Mouse (Mus musculus) spleen, adult 2 months (tissue): Measurements from ENCODE around the gene Lgals1. TPM values are rescaled to one million over a fixed set of nuclear protein-coding genes. Genes with fewer than 3 reads are reported as not detected.

Experiments used
- DNase-seq, 2 experiments: peaks; one replicate each; pipeline versions ENCODE4 v3.0.0 to v3.0.0-alpha.2; 2012 to 2021; ENCODE audit warnings: low spot score in 2 of 2, low read depth in 1 of 2
- H3K27ac ChIP-seq: fragments of 200-500 bp; 2 replicates; pipeline ENCODE4 v1.5.1; 2012; ENCODE audit warnings: low read length, inconsistent platforms; ENCODE audit not compliant: insufficient read depth
- H3K27me3 ChIP-seq: fragments of 200-500 bp; 2 replicates; pipeline ENCODE4 v1.6.1; 2012; ENCODE audit warnings: mild to moderate bottlenecking, moderate library complexity, low read length, inconsistent platforms; ENCODE audit not compliant: control insufficient read depth, insufficient read depth
- H3K36me3 ChIP-seq: fragments of 200-500 bp; 2 replicates; pipeline ENCODE4 v1.6.1; 2012; ENCODE audit warnings: mild to moderate bottlenecking, low read length, inconsistent platforms; ENCODE audit not compliant: control insufficient read depth, insufficient read depth
- H3K4me1 ChIP-seq: fragments of 200-500 bp; 2 replicates; pipeline ENCODE4 v1.6.1; 2011; ENCODE audit warnings: inconsistent platforms; ENCODE audit not compliant: control insufficient read depth, insufficient read depth, insufficient read length
- H3K4me3 ChIP-seq: fragments of 200-500 bp; 2 replicates; pipeline ENCODE4 v1.5.1; 2011; ENCODE audit warnings: mild to moderate bottlenecking, inconsistent platforms; ENCODE audit not compliant: insufficient read depth, insufficient read length; ENCODE audit errors: extremely low read depth
- CTCF ChIP-seq: fragments of 200-500 bp; IDR thresholded peaks from 2 replicates; pipeline ENCODE4 v1.5.1; 2011; ENCODE audit warnings: mild to moderate bottlenecking, inconsistent platforms; ENCODE audit not compliant: insufficient read depth, insufficient read length, insufficient replicate concordance; ENCODE audit errors: extremely low read depth
- POLR2A ChIP-seq: fragments of 200-500 bp; IDR thresholded peaks from 2 replicates; pipeline ENCODE4 v1.6.1; 2011; ENCODE audit warnings: low read depth, low read length, inconsistent platforms
- WGBS: fragments of 180-500 bp; shearing (Covaris S2); methylation state at CpG from one replicate; pipeline ENCODE4 v1.1.7; 2018; 5-methylcytosine and 5-hydroxymethylcytosine counted together
- polyA plus RNA-seq: library from polyadenylated mRNA; depleted of rRNA; stranded (reverse); fragments of >200 nt; gene quantifications from 2 replicates; pipeline ENCODE4 v1.2.3, GENCODE M21; 2012

The Lgals1 gene
- polyA plus RNA-seq, 1 experiment: 75.4 TPM

DNA sequence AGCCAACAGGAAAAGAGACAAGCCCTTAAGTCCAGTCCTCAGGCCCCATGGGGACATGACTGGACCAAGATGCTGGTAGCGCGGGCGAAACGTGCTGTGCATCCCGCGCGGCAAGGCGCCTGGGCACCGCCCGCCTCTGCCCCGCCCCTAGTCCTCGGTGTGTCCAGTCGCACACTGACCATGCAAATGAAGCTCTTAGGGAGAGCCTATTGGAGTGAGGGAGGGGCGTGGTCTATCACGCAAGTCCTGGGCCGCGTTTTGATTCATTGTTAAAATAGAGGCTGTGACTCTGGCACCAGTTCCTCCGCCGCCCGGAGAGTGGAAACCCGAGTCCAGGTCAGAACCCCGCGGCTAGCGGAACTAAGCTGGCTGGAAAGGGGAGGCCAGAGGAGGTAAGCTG is 21.1 kb downstream of the Lgals1 start, which contains the start of gene Triobp:
TSS of gene Triobp (plus strand) at position 68 of the 400 bp plus-strand sequence.
- no peak for TF ChIP-seq POLR2A
- TF ChIP-seq CTCF: no peak
- WGBS: 1% methylated on average over 24 of the region's 24 CpGs
- H3K4me1 ChIP-seq: peaks cover 2% of the 10 kb centered on the region; the same call in 1 of the 2 replicates
- no peaks in the 10 kb centered on the region for H3K36me3 ChIP-seq
- peak in 1 of 2 experiments; percentile 46 for DNase-seq
- H3K27me3 ChIP-seq: no peaks in the 10 kb centered on the region
- peak within 1 kb of the TSS; percentile 14; the same call in 1 of the 2 replicates for H3K4me3 ChIP-seq
- no peak within 1 kb of the TSS for H3K27ac ChIP-seq

DNA sequence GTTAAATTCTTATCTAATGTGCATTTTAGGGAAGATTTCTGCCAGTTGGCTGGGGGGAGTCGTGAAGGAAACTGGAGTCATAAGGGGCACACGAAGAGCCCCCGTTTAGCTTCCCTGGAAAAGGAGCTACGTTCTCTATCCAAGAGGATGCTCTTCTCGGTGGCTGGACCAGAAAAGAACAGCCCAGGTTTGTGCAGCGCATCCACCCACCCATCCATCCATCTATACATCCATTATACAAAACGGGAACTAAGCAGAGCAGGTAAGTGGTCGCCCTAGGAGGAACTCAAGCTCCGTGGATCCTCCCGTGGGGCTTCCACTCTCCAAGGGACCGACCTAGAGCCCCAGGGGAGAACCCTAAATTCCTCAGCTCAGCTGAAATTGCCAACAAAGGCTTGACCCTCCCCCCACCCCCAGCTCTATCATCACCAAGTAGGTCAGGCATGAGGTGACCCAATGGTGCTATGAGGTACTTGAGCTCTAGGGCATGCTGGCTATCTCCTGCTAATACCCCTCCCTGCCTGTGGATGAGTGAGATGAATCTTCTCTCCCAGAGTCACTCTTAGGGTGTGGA is 21.7 kb downstream of the Lgals1 start:
- H3K27me3 ChIP-seq: no peaks in the 10 kb centered on the region
- WGBS: 6% methylated on average over 11 of the region's 11 CpGs
- no peak overlapping the region for H3K4me3 ChIP-seq
- H3K4me1 ChIP-seq: peaks cover 2% of the 10 kb centered on the region; the same call in 1 of the 2 replicates
- TF ChIP-seq POLR2A (no peak), CTCF (no peak)
- H3K27ac ChIP-seq: no peak overlapping the region
- H3K36me3 ChIP-seq: no peaks in the 10 kb centered on the region
- DNase-seq: no peak

DNA sequence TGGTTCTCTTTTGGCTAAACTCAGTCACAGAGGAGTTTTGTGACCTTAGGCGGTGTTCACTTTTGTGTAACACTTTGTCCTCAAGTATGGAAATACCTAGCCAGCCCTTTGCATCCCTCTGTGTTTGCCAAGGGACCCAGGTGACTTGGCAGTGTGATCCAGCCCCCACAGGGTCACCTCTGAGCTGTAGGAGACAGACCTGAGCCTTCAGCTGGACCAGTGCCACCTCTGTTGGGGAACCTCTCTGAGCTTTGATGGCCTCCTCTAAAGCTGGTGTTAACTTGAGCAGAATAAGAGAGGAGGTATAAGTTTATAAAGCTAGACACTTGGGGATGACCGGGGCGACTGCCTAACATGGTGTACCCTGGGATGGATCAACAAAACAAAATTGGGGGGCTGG is 22.4 kb downstream of the Lgals1 start:
- DNase-seq: no peak
- H3K27ac ChIP-seq: no peak overlapping the region
- WGBS: 95% methylated on average over 3 of the region's 3 CpGs
- TF ChIP-seq POLR2A: no peak
- no peaks in the 10 kb centered on the region for H3K36me3 ChIP-seq
- H3K4me3 ChIP-seq: no peak overlapping the region
- H3K27me3 ChIP-seq: no peaks in the 10 kb centered on the region
- peaks cover 2% of the 10 kb centered on the region; the same call in 1 of the 2 replicates for H3K4me1 ChIP-seq

DNA sequence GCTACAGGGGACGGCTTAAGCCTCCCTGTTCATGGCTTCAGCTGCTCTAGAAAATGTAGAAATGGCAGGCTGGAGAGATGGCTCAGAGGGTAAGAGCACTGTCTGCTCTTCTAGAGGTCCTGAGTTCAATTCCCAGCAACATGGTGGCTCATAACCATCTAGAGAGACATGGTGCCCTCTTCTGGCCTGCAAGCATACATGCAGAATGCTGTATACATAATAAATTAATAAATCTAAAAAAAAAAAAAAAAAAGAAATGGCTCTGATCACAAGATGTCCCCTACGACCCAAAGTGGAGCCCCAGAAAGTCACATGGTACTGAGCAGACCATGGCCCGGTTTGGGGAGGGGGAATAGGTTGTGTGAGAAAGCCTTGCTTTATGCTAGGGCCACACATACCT is 29.1 kb downstream of the Lgals1 start:
- Histone ChIP-seq H3K36me3 (no peaks in the 10 kb centered on the region), H3K4me3 (no peak overlapping the region), H3K27ac (no peak overlapping the region), H3K27me3 (no peaks in the 10 kb centered on the region), H3K4me1 (no peaks in the 10 kb centered on the region)
- WGBS: 60% methylated on average over 3 of the region's 3 CpGs
- DNase-seq: no peak
- TF ChIP-seq POLR2A: no peak
- no peak for TF ChIP-seq CTCF

DNA sequence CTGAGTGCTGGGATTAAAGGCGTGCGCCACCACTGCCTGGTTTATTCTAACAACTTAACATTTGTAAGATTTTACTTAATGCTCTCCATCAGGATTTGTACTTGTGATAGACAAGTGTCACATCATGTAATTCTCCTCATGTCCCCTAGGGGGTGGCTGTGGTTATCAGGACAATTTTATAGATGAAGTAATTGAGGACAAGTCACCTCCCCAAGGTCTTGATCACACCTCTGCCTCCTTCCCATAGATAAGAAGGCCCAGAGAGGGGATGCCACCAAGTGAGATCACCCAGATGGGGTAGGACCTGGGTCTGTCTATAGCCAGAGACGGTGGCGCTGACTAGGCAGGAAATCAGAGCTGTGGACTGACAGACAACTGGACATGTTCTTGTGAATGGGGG is 29.8 kb downstream of the Lgals1 start:
- Histone ChIP-seq H3K4me1 (no peaks in the 10 kb centered on the region), H3K27ac (no peak overlapping the region), H3K4me3 (no peak overlapping the region), H3K36me3 (no peaks in the 10 kb centered on the region), H3K27me3 (no peaks in the 10 kb centered on the region)
- DNase-seq: no peak
- 85% methylated on average over 4 of the region's 4 CpGs for WGBS
- no peak for TF ChIP-seq CTCF
- TF ChIP-seq POLR2A: no peak

DNA sequence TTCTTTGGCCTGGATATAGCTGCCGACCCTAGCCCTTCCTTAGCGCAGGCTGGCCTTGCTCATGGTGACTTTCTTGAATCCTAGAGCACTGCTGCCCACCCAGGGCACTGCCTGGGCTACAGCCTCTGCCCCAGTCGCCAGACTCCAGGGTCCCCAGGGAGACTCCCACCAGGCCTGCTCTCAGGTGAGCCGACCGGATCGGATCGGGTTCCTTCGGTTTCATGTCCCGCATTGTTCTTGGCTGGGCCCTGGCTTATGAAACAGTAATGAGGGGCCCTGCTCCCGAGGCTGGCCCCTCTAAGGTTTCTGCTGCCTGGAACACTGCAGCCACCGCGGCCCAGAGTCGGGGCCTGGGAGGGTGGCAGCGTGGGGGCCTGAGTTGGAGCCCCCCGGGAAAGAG is 30.5 kb downstream of the Lgals1 start:
- Histone ChIP-seq H3K4me3 (no peak overlapping the region), H3K27ac (no peak overlapping the region), H3K4me1 (no peaks in the 10 kb centered on the region), H3K36me3 (no peaks in the 10 kb centered on the region), H3K27me3 (no peaks in the 10 kb centered on the region)
- 86% methylated on average over 15 of the region's 15 CpGs for WGBS
- no peak for TF ChIP-seq POLR2A
- TF ChIP-seq CTCF: no peak
- DNase-seq: no peak

DNA sequence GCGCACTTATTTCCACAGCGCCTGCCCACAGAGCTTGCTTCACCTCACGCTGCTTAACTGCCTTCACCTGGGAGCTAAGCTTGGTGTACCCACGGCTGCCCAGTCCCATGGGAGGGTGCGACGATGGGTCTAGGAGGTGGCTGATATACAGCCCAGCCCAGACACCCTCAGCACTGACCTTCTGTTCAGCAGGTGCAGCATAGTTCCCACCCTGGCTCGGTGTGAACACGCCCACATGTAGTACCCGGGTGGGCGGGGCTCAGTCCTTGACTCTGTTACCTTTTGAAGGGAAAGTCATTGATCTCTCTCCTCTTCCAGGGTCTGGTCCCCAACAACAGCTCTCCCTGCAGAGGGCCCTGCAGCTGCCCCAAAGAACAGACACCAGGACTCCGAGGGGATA is 33.0 kb downstream of the Lgals1 start:
- no peaks in the 10 kb centered on the region for H3K4me1 ChIP-seq
- H3K27me3 ChIP-seq: no peaks in the 10 kb centered on the region
- no peak for TF ChIP-seq CTCF
- no peak for TF ChIP-seq POLR2A
- no peaks in the 10 kb centered on the region for H3K36me3 ChIP-seq
- WGBS: 85% methylated on average over 11 of the region's 11 CpGs
- H3K27ac ChIP-seq: no peak overlapping the region
- no peak for DNase-seq
- H3K4me3 ChIP-seq: no peak overlapping the region

DNA sequence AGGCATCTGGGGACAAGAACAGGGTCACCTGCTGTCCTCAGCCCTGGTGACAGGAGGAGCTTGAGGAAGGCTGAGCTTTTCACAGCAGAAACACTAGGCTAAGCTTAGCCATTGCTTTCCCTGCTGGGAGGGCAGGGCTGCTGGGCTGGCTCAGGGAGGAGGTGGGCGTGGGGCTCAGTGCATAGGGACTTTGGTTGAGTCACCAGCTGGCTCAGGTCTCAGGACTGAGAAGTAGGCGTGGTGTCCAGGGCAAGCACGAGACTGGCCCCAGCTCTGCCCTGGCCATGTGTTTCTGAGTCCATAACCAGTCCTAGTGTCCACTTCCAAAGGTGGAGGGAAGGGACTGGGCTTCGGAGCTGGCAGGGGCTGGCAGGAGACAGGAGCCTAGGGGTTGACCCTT is 33.6 kb downstream of the Lgals1 start:
- Histone ChIP-seq H3K4me1 (no peaks in the 10 kb centered on the region), H3K36me3 (no peaks in the 10 kb centered on the region), H3K27me3 (no peaks in the 10 kb centered on the region), H3K27ac (no peak overlapping the region), H3K4me3 (no peak overlapping the region)
- WGBS: 74% methylated on average over 4 of the region's 4 CpGs
- no peak for TF ChIP-seq CTCF
- no peak for TF ChIP-seq POLR2A
- no peak for DNase-seq
